Mouse (Mus musculus): ENCODE data around the gene Rcn2. TPM values are rescaled to one million over a fixed set of nuclear protein-coding genes. Genes with fewer than 3 reads are reported as not detected.

Rcn2 gene
- polyA plus RNA-seq, 1 experiment from 2014 or later = 341 TPM

GRCm38 (mm10) chr9:56086524-56086923, 44.9 kb downstream of the Rcn2 start:
- 84% methylated on average over 5 of the region's 5 CpGs for WGBS
- no peak overlapping the region for H3K4me3 ChIP-seq (ENCODE audit: low read depth, low read length)
- H3K9ac ChIP-seq (ENCODE audit: low read length) = no peak overlapping the region
- DNase-seq (ENCODE audit: low spot score) (no peak), ATAC-seq (ENCODE audit: insufficient read depth, low FRiP score, low TSS enrichment) (no peak)
- H3K27ac ChIP-seq (ENCODE audit: low read depth, low read length) = no peak overlapping the region
- no peaks in the 10 kb centered on the region for H3K9me3 ChIP-seq (ENCODE audit: control insufficient read depth, low read length)
- H3K27me3 ChIP-seq (ENCODE audit: control insufficient read depth, insufficient read depth, low read length) = no peaks in the 10 kb centered on the region
- H3K4me2 ChIP-seq (ENCODE audit: low read depth) = no peak overlapping the region
- H3K4me1 ChIP-seq (ENCODE audit: control insufficient read depth, insufficient read depth, low read length) = no peaks in the 10 kb centered on the region
- no peaks in the 10 kb centered on the region for H3K36me3 ChIP-seq (ENCODE audit: control insufficient read depth, insufficient read depth, low read length)

- ATAC-seq (ENCODE audit: insufficient read depth, low FRiP score, low TSS enrichment) (no peak), DNase-seq (ENCODE audit: low spot score) (no peak)
- Histone ChIP-seq H3K36me3 (ENCODE audit: control insufficient read depth, insufficient read depth, low read length) (no peaks in the 10 kb centered on the region), H3K9me3 (ENCODE audit: control insufficient read depth, low read length) (no peaks in the 10 kb centered on the region), H3K27ac (ENCODE audit: low read depth, low read length) (no peak within 1 kb of the TSS), H3K4me2 (ENCODE audit: low read depth) (no peak within 1 kb of the TSS), H3K4me1 (ENCODE audit: control insufficient read depth, insufficient read depth, low read length) (no peaks in the 10 kb centered on the region), H3K27me3 (ENCODE audit: control insufficient read depth, insufficient read depth, low read length) (no peaks in the 10 kb centered on the region), H3K4me3 (ENCODE audit: low read depth, low read length) (no peak within 1 kb of the TSS), H3K9ac (ENCODE audit: low read length) (peak within 1 kb of the TSS; percentile 30; the same call in 1 of the 2 replicates)
- WGBS = 54% methylated on average over 22 of the region's 22 CpGs
These were observed 48.3 kb downstream of the Rcn2 start, which contains the start of gene Pstpip1 for GRCm38 (mm10) chr9:56089778-56090520. Gene Pstpip1, plus strand, starts transcription at chr9:56089962.

GRCm38 (mm10) chr9:56090546-56091225, 49.0 kb downstream of the Rcn2 start:
- Histone ChIP-seq H3K4me3 (ENCODE audit: low read depth, low read length) (no peak overlapping the region), H3K27me3 (ENCODE audit: control insufficient read depth, insufficient read depth, low read length) (no peaks in the 10 kb centered on the region), H3K4me2 (ENCODE audit: low read depth) (no peak overlapping the region), H3K36me3 (ENCODE audit: control insufficient read depth, insufficient read depth, low read length) (no peaks in the 10 kb centered on the region), H3K4me1 (ENCODE audit: control insufficient read depth, insufficient read depth, low read length) (no peaks in the 10 kb centered on the region), H3K27ac (ENCODE audit: low read depth, low read length) (no peak overlapping the region), H3K9me3 (ENCODE audit: control insufficient read depth, low read length) (no peaks in the 10 kb centered on the region), H3K9ac (ENCODE audit: low read length) (no peak overlapping the region)
- 85% methylated on average over 5 of the region's 5 CpGs for WGBS
- no peak for ATAC-seq (ENCODE audit: insufficient read depth, low FRiP score, low TSS enrichment)
- DNase-seq (ENCODE audit: low spot score) = no peak

GRCm38 (mm10) chr9:56092102-56092501, 50.5 kb downstream of the Rcn2 start:
- Histone ChIP-seq H3K4me2 (ENCODE audit: low read depth) (no peak overlapping the region), H3K4me1 (ENCODE audit: control insufficient read depth, insufficient read depth, low read length) (no peaks in the 10 kb centered on the region), H3K9me3 (ENCODE audit: control insufficient read depth, low read length) (no peaks in the 10 kb centered on the region), H3K9ac (ENCODE audit: low read length) (no peak overlapping the region), H3K36me3 (ENCODE audit: control insufficient read depth, insufficient read depth, low read length) (no peaks in the 10 kb centered on the region), H3K27me3 (ENCODE audit: control insufficient read depth, insufficient read depth, low read length) (no peaks in the 10 kb centered on the region), H3K27ac (ENCODE audit: low read depth, low read length) (no peak overlapping the region), H3K4me3 (ENCODE audit: low read depth, low read length) (no peak overlapping the region)
- 42% methylated on average over 2 of the region's 2 CpGs for WGBS
- DNase-seq (ENCODE audit: low spot score) = no peak
- no peak for ATAC-seq (ENCODE audit: insufficient read depth, low FRiP score, low TSS enrichment)

GRCm38 (mm10) chr9:56097584-56098298, 56.1 kb downstream of the Rcn2 start:
- Histone ChIP-seq H3K9me3 (ENCODE audit: control insufficient read depth, low read length) (no peaks in the 10 kb centered on the region), H3K4me2 (ENCODE audit: low read depth) (no peak overlapping the region), H3K4me3 (ENCODE audit: low read depth, low read length) (no peak overlapping the region), H3K27me3 (ENCODE audit: control insufficient read depth, insufficient read depth, low read length) (no peaks in the 10 kb centered on the region), H3K27ac (ENCODE audit: low read depth, low read length) (no peak overlapping the region), H3K9ac (ENCODE audit: low read length) (no peak overlapping the region), H3K4me1 (ENCODE audit: control insufficient read depth, insufficient read depth, low read length) (no peaks in the 10 kb centered on the region), H3K36me3 (ENCODE audit: control insufficient read depth, insufficient read depth, low read length) (no peaks in the 10 kb centered on the region)
- no peak for ATAC-seq (ENCODE audit: insufficient read depth, low FRiP score, low TSS enrichment)
- DNase-seq (ENCODE audit: low spot score) = no peak
- WGBS = 86% methylated on average over 4 of the region's 4 CpGs

- 85% methylated on average over 7 of the region's 7 CpGs for WGBS
- no peak for ATAC-seq (ENCODE audit: insufficient read depth, low FRiP score, low TSS enrichment)
- H3K4me2 ChIP-seq (ENCODE audit: low read depth) = no peak overlapping the region
- H3K4me3 ChIP-seq (ENCODE audit: low read depth, low read length) = no peak overlapping the region
- no peaks in the 10 kb centered on the region for H3K36me3 ChIP-seq (ENCODE audit: control insufficient read depth, insufficient read depth, low read length)
- no peak overlapping the region for H3K9ac ChIP-seq (ENCODE audit: low read length)
- no peak for DNase-seq (ENCODE audit: low spot score)
- no peak overlapping the region for H3K27ac ChIP-seq (ENCODE audit: low read depth, low read length)
- H3K27me3 ChIP-seq (ENCODE audit: control insufficient read depth, insufficient read depth, low read length) = no peaks in the 10 kb centered on the region
- H3K9me3 ChIP-seq (ENCODE audit: control insufficient read depth, low read length) = no peaks in the 10 kb centered on the region
- 0 out of 2 replicates have a peak, but pooled peaks cover 3% of the 10 kb centered on the region for H3K4me1 ChIP-seq (ENCODE audit: control insufficient read depth, insufficient read depth, low read length)
These were observed 58.4 kb downstream of the Rcn2 start for GRCm38 (mm10) chr9:56100041-56100522.

GRCm38 (mm10) chr9:56101022-56101421, 59.4 kb downstream of the Rcn2 start:
- H3K9me3 ChIP-seq (ENCODE audit: control insufficient read depth, low read length) = no peaks in the 10 kb centered on the region
- no peak overlapping the region for H3K4me2 ChIP-seq (ENCODE audit: low read depth)
- H3K27me3 ChIP-seq (ENCODE audit: control insufficient read depth, insufficient read depth, low read length) = no peaks in the 10 kb centered on the region
- DNase-seq (ENCODE audit: low spot score) (no peak), ATAC-seq (ENCODE audit: insufficient read depth, low FRiP score, low TSS enrichment) (no peak)
- H3K4me3 ChIP-seq (ENCODE audit: low read depth, low read length) = no peak overlapping the region
- H3K27ac ChIP-seq (ENCODE audit: low read depth, low read length) = no peak overlapping the region
- 0 out of 2 replicates have a peak, but pooled peaks cover 3% of the 10 kb centered on the region for H3K4me1 ChIP-seq (ENCODE audit: control insufficient read depth, insufficient read depth, low read length)
- no peak overlapping the region for H3K9ac ChIP-seq (ENCODE audit: low read length)
- H3K36me3 ChIP-seq (ENCODE audit: control insufficient read depth, insufficient read depth, low read length) = no peaks in the 10 kb centered on the region
- 51% methylated on average over 4 of the region's 4 CpGs for WGBS

GRCm38 (mm10) chr9:56104921-56105320, 63.3 kb downstream of the Rcn2 start:
- ATAC-seq (ENCODE audit: insufficient read depth, low FRiP score, low TSS enrichment) (no peak), DNase-seq (ENCODE audit: low spot score) (no peak)
- 25% methylated on average over 7 of the region's 7 CpGs for WGBS

More at GRCm38 (mm10) chr9:56104921-56105320, 63.3 kb downstream of the Rcn2 start:
- Histone ChIP-seq H3K4me3 (ENCODE audit: low read depth, low read length) (no peak overlapping the region), H3K9me3 (ENCODE audit: control insufficient read depth, low read length) (no peaks in the 10 kb centered on the region), H3K4me2 (ENCODE audit: low read depth) (no peak overlapping the region), H3K27ac (ENCODE audit: low read depth, low read length) (no peak overlapping the region), H3K27me3 (ENCODE audit: control insufficient read depth, insufficient read depth, low read length) (no peaks in the 10 kb centered on the region), H3K9ac (ENCODE audit: low read length) (no peak overlapping the region), H3K4me1 (ENCODE audit: control insufficient read depth, insufficient read depth, low read length) (0 out of 2 replicates have a peak, but pooled peaks cover 3% of the 10 kb centered on the region), H3K36me3 (ENCODE audit: control insufficient read depth, insufficient read depth, low read length) (no peaks in the 10 kb centered on the region)

Measured in neural tube, embryonic 11.5 days (tissue).